Mouse (Mus musculus) cortical plate, adult 2 months (tissue): Measurements from ENCODE around the gene Odf3l1.

Source experiments
- CTCF ChIP-seq: fragments of 200-500 bp; IDR thresholded peaks from 2 replicates; pipeline ENCODE4 v1.5.1; 2011; ENCODE audit warnings: mild to moderate bottlenecking, control low read depth, low read length; ENCODE audit not compliant: insufficient read depth; ENCODE audit errors: extremely low read depth
- POLR2A ChIP-seq: fragments of 200-500 bp; IDR thresholded peaks from 2 replicates; pipeline ENCODE4 v1.6.1; 2011; ENCODE audit warnings: mild to moderate bottlenecking, low read length, control low read depth; ENCODE audit not compliant: insufficient read depth; ENCODE audit errors: extremely low read depth

DNA sequence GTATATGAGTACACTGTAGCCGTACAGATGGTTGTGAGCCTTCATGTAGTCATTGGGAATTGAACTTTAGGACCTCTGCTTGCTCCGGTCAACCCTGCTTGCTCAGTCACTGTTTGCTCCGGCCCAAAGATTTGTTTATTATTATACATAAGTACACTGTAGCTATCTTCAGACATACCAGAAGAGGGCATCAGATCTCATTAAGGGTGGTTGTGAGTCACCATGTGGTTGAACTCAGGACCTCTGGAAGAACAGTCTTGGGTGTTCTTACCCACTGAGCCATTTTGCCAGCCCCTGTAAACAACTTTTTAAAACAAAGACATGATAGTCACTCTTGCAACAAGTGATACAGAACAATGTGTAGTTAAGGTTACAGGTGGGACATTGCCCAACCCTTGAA, 32.6 kb downstream of the Odf3l1 start:
- TF ChIP-seq POLR2A: no peak
- no peak for TF ChIP-seq CTCF
